Mouse (Mus musculus) frontal cortex, adult 2 months (tissue): ENCODE data around the gene Kremen1. TPM values are rescaled to one million over a fixed set of nuclear protein-coding genes. Genes with fewer than 3 reads are reported as not detected.

Experiments used
- DNase-seq, 2 experiments: peaks; one replicate each; pipeline ENCODE4 v3.0.0; 2022; ENCODE audit warnings: low spot score in 1 of 2; ENCODE audit errors: extremely low spot score in 1 of 2
- polyA plus RNA-seq: library from polyadenylated mRNA; depleted of rRNA; stranded (reverse); fragments of >200 nt; gene quantifications from 2 replicates; pipeline ENCODE4 v1.2.3, GENCODE M21; 2012

Gene Kremen1
- polyA plus RNA-seq, 1 experiment: 12.7 TPM

DNA sequence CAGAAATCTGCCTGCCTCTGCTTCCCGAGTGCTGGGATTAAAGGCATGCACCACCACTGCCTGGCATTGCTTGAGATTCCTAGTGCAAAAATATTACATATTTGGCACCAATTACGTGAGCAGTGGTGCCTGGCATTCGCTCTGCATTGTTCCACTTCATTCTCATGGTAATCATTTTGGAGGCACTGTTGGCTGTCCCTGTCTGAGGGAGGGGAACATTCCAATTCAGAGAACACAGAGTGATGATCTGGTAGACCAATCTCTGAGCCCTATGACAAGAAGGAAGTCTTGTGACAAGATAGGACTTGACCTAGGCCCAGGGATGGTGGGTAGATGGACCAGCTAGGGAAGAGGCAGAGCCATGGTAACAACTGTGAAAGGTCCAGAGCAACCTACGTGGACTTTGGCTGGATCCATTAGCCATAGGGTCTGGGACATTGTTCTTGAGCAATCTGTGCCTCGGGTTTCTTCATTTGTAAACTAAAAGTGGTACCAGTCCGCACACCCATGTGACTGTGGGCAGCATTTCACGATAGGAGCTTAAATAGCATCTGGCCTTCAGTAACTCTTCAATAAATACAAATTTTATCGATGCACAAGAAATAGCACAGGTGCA is 8.6 kb upstream of the Kremen1 start:
- no peak for DNase-seq

DNA sequence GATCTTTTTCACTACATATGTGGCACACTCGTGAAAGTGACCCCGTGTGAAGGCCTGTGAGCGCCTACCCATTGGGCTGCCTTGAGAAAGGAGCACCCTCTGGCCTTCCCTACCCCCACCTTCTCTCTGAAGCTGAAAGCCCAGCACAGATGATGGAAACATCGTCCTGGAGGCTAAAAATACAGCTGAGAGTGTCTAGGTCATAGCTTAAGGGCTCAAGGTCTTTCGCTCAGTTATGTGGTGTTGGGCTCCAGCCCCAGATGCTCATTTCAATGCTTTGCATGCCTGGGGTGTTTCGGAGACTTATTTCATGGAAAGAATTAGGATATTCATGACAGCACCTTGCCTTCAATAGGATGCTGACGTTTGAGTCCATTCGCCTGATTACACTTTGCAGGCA is 4.4 kb upstream of the Kremen1 start:
- DNase-seq: no peak

DNA sequence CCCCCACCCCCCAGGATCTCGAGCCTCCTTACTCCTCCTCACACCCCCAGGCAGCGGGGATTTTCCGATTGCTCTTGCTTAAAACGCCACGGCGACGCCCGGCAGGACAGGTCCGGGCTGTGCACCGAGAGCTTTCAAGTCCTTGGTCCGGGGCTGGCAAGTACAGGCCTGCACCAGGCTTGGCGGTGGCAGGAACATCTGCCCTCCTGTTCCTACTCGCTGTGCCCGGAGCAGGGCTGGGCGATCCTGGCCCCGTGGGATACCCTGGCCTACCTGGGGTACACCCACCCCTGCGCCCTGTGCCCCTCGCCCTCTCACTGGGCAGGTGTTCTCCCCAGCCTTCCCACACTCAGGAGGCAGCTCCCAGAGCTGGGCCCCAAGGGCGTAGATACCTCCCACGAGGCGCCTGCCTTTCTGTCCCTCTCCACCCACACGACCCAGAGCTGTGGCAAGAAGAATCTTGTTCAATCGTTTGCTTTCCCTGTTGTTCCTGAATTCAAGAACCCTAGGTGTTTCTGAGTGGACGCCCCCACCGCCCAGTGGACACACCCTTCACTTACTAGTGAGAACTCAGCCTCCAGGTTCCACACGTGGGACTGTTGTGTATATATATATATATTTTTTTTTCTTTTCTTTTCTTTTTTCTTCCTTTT is 1.8 kb upstream of the Kremen1 start:
- DNase-seq: no peak

DNA sequence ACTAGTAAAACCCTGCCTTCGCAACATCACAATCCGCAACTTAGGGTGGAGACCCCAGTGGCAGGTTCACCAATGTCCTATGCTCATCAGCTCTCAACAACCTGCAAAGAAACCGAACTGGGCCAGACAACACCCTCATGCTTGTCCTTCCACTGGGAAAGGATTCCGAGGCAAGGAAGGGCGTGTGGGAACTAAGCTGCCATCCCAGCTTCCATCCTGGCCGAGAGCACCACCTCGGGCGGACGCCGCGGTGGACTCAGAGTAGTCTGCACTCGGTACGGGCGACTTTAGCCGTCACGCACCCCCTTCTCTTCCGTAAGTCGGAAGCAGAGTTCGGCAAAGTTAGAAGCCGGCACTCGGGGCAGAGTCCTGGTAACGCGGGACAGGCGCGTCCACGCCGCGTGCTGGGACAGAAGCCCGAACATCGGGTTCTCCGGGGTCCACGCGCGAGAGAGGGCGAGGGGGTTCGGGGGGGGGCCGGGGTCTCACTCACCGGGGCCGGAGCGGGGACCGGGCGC is 357 bp downstream of the Kremen1 start:
- no peak for DNase-seq

DNA sequence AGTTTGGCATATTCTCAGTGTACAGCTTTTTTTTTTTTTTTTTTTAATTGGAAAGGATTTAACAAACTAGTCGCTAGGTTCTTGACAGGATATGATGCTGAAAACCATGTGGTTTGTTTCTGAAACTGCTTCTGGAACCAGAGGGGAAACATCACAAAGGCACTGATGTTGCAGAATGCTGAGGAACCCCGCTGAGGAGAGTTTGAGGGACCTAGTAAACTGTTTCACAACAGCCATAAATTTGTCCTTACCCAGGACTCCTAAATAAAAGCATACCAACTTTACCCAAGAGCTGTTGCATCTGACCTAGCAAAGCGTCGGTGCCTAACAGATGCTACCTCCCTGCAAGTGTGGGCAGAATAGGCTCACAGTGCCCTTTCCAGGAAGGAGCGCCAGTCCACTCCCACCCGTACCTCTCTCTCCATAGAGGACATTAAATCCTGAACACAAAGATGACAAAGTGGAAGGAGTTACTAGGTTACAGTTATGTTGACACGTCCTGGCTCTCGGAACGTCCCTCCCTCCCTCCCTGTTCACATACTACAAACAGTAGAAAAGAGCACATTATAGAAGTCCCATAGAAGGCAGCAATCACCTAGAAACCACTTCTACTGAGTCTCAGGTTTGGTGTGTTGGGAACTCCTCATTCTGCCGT is 1.3 kb downstream of the Kremen1 start:
- no peak for DNase-seq

DNA sequence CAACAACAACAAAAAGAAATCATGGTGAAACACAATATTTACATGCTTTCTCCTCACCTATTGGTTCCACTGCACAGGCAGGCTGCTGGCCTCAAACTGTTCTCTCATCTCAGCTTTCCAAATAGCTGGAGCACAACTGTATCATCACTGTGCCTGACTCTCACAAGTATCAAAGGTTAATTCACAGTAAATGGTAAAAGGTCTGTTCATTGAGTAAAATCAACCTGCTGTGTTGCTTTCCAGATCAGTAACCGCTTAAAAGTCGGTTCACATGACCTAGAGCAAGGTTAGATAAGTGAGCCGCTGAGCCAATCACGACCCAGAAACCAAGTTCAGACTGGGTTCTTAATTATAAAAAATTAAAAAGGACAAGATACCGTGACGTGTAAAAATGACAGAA is 3.3 kb downstream of the Kremen1 start:
- DNase-seq: no peak

DNA sequence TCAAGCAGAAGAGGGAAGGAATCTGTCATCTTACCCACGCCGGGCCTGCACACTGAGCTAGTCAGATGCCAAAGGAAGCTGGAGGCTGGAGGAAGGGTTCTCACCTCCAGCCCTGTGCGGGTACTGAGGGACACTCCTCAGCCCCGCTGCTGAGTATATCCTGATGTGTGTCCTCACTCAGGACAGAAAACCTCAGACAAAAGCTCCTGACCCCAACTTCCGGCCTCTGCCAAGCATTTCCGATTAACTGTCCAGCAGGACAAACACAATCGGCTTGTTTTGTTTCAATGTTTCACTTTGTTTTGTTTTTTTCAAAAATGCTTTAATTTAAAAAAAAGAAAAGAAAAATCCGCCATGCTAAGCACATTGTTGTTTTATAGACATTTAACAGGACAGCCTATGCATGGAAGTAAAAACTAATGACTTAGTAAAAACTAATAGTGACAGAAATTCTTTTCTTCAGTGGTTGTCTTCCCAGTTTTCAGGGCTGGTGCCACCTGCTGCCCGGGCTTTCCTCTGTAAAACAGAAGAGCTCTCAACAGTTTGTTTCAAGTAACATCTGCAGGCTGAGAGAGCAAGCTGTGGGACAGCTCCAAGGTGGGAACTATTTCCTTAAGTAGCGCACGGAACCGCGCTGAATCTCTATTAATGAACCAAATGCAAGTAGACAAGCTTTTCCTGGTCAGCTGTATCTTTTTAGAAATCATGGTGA is 4.1 kb downstream of the Kremen1 start:
- no peak for DNase-seq

DNA sequence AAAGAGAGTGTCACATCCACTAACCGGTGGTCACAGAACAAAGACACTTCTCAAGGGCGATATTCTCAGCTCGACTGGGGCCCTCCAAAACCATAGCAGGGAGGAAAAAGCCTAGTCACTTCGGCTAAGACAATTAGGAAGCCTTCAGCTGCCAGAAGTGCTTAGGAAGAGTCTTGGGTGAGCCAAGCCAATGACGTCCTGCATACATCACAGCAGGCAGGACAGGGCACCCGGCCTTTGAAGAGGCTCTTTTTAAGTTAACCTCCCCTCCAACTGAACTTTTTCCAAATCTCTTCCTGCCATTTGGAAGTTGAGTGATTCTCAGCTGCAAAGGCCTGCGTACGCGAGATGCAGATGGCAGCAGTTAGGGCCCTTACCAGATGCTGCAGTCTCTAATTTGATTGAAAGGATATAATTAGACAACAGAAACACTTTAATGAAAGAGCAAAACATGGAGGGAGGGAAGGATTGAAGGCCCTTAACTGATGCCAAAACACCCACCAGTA is 5.8 kb downstream of the Kremen1 start:
- no peak for DNase-seq

DNA sequence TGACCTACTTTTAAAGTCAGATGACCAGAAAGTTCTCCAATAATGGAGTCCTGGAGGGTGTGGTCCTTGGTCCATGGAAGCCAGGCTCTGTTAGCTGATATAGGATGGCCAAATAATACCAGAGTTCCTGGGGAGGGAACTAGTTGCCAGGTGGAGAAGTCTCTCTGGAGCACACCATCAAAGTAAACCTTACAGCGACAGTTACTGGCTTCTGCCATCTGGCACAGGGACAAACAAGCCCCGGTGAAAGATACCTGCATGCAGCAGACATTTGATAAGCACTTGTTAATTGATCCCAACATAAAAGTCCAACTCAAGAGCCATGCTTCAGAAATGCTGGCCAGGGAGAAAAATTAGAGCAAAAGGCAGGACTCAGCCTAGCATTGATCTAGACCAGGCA is 7.3 kb downstream of the Kremen1 start:
- DNase-seq: no peak

DNA sequence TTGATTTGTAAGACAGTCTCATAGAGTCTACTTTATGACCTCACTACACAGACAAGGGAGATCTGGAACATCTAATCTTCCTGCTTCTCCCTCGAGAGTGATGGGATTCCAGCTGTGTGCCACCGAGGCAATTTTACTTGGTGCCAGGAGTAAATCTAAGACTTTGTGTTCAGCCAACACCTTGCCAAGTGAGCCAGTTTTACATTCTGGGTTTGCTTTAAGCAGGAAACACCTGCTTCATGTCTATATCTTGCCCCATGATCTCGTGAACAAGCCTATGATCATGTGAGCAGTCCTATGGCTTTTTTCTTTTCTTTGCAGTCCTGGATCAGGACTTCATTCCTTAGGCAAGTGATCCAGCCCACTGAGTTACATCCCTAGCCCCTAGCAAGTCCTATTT is 7.8 kb downstream of the Kremen1 start:
- DNase-seq: no peak

DNA sequence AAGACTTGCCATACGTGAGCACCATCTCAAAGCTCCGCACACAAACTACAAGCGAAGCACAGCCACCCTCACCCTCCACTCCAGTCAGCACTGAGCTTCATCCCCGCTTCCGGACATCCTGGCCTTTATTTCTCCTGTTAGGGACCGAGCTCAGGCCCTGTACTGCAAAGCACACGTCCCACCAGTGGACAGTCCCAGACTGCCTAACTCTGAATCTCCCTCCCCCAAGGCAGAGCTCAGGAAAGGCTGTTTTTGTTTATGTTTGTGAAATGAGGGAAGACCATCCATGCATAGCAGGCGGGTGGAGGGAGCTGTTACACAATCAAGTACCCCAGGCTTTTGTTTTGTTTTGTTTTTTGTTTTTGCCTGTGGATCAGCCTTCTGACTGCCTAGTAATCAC is 8.6 kb downstream of the Kremen1 start:
- no peak for DNase-seq

DNA sequence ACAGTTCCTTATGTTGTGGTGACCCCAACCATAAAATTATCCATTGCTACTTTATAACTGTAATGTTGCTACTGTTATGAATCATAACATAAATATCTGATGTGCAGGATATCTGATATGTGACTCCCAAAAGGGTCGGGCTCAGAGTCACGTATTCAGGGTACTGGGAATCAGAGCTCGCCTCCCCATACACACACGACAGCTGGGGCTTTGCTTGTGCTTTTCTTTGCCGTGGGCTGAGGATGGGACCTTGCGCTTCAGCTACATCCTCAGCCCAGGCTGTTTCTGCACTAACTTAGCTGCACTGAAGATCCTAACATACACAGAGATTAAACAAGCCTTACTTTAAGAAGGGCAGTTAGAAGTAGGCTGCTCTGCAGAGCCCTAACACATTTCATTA is 10.2 kb downstream of the Kremen1 start:
- no peak for DNase-seq

DNA sequence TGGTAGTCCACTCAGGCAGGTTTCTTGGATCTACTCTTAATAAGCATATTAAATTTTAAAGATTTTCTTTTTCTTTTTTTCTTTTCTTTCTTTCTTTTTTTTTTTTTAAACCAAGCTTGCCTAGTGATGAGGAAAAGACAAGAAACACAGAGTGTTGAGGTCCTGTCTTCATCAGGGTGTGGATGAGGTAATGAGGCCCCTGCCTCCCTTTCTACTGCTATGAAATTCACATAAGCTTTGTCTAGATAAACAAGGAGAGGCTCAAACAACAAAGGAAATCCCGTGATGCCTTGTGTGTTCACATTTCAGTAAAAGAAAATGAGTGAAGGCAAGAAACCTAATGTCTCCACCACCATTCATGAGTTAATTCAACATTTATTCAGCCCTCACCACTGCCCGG is 13.2 kb downstream of the Kremen1 start:
- DNase-seq: no peak

DNA sequence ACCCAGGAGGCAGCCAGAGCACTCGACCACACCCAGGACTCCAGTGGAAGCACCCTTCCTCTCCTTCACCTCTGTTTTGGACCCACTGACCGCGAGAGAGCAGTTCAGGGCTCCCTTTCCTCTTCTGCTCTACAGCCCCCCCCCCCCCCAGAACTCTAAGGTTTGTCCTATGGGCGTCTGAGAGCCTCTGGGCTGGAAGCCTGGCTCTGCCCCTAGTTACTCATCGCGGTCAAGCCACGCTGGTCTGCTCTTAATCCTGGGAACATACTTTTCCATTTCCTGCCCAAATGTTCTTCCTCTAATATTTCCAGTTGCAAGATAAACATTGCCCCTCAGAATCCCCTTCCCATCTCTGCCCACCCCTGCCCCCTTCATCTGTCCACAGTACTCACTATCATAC is 15.9 kb downstream of the Kremen1 start:
- no peak for DNase-seq

DNA sequence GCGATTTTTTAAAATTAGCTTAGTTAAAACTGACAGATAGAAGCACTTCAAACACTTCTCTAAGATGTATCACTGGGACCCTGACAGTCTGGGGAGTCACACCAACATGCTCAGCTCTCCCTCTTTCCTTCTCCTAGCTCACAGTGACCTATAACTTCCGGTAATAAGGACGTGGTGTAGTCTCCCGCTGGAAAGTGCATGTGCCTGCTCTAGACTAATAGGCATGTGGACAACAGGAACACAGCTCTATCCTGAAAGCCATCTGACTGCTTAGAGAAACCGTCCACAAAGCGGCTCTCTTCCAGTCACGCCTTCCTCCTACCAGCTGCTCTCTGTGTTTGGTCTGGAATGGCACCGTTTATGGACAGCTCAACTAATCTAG is 16.6 kb downstream of the Kremen1 start:
- peak; percentile 45 to 58 for DNase-seq

DNA sequence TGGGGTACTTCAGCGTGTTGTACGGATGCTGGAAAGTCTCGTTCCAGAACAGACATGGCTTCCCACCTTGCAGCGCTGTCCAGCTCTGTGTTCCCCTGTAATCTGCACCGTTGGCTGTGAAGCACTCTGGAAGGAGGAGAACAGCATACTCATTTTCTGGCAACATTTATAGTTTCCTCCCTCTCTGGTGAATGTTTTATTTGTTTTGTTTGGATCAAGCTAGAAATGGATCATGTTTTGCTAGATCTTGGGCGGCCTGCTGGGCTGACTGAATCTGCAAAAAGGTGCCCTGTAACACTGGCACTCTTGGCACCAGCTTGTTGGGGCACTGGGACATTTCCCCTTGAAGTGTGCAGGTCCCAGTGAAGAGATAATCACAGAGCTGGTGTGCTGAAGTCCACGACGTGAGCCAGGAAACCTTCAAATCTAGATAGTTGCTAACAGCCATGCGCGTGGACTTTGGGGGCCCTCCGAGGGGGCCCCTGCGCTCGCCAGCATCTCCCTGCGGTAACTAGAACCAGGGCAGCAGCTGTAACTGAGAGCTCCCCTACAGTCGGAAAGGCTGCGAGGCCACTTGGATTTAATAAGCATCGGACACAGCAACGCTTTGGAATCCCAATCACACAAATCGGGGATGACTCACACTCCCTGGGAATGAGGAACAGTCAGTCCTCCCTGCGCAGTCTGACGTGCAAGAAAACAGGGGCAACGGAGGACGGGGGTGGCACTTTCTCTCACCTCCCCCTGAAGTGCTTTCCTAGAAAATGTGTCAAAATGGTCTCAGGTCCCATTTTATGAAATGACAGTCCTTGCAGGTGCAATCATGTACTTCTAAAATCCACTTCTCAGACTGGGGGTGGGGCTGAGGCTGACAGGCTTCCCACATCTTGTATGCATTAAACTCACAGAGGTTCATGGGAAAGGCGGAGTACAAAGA is 17.3 kb downstream of the Kremen1 start:
- DNase-seq: peak; percentile 72 to 82

DNA sequence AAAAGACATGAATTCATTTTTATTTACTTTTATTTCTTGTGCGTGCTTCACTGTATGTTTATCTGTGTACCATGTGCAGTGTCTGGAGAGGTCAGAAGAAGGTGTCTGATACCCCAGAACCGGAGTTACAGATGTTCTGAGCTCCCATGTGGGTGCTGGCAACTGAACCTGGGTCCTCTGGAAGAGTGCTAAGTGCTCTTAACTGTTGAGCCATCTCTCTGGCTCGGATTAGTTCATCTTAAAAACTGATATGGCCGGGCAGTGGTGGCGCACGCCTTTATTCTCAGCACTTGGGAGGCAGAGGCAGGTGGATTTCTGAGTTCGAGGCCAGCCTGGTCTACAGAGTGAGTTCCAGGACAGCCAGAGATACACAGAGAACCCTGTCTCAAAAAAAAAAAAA is 18.1 kb downstream of the Kremen1 start:
- no peak for DNase-seq

DNA sequence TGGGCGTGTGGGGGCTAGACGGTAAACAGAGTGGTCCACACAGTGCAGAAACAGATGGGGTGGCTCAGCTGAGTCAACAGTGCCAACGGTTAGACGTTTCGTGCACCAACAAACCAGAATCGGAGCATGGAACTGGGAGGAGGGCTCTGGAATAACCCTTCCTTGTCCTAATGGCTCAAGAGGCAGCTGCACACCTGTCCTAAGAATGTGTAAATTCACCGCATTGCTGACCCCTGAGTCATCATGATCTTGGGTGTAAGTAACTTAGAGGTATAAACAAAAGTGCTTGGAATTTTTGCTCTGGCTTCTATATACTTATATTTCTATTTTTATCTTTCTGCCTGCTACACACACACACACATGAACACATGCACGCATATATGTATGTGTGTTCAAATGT is 19.2 kb downstream of the Kremen1 start:
- no peak for DNase-seq

DNA sequence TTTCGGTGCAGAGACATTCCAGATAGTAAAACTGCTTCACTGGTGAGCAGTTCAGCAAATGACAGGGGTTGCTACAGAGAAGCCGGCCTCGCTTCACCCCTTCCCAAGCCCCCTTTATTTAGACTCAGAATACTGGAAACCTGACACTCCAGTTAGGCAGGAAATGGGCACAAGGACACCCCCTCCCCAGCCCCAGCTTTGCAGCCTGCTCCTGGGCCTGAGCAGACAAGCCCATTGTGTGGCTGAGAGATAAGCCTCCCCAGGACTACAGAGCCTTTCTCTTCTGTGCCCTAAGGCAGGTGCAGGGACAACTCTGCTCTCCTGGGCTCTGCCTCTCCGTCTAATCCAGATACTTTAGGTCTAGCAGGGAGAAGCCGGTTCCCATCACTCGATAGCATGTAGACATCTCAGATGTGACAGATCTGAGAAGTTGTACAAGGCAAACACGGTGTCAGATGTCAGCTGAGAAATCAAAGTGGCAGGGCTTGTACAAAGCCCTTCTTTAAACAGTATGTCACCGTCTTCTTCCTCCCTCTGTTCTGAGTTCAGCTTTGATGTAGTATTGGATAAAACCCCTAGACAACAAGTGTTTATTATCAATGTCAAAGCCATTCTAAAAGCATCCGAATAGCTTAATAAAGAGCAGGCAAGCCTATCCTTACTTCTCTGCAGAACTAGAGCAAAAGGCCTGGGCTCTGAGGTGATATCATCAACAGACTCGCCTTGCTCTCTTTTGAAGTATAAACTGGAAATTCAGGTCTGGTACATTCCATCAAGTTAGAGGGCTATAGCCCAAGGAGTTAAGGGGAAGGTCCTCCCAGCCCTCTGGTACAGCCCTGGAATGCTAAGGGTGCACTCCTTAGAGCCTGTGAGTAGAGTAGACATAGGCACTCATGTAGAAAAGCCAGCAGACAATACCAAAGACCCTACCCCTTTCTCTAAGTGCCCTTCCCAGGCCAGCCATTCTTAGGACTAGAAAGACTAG is 21.4 kb downstream of the Kremen1 start:
- DNase-seq: no peak
